Mouse (Mus musculus): ENCODE data around the gene Cib2. TPM values are rescaled to one million over a fixed set of nuclear protein-coding genes. Genes with fewer than 3 reads are reported as not detected.

Gene Cib2
- polyA plus RNA-seq, 1 experiment: 3.0 TPM

- no peak overlapping the region for H3K4me3 ChIP-seq (ENCODE audit: extremely low read depth, insufficient read depth, insufficient read length)
- no peaks in the 10 kb centered on the region for H3K4me1 ChIP-seq (ENCODE audit: control insufficient read depth, insufficient read depth, insufficient read length)
- no peak overlapping the region for H3K27ac ChIP-seq (ENCODE audit: insufficient read depth, low read length)
- WGBS: 27% methylated on average over 4 of the region's 4 CpGs
- no peak for TF ChIP-seq CTCF (IDR thresholded peaks at IDR 0.05; ENCODE audit: extremely low read depth, insufficient read depth, insufficient read length, insufficient replicate concordance)
- no peak for TF ChIP-seq POLR2A (IDR thresholded peaks at IDR 0.05; ENCODE audit: low read depth, low read length)
- H3K27me3 ChIP-seq (ENCODE audit: control insufficient read depth, insufficient read depth, low read length): no peaks in the 10 kb centered on the region
- no peak for DNase-seq (ENCODE audit: low read depth in 1 of 2, low spot score in 2 of 2)
- H3K36me3 ChIP-seq (ENCODE audit: control insufficient read depth, insufficient read depth, low read length): no peaks in the 10 kb centered on the region
Measured at GRCm38 (mm10) chr9:54566958-54567357, 6.9 kb upstream of the Cib2 start.

- no peak for DNase-seq (ENCODE audit: low read depth in 1 of 2, low spot score in 2 of 2)
- 92% methylated on average over 8 of the region's 8 CpGs for WGBS
- Histone ChIP-seq H3K4me3 (ENCODE audit: extremely low read depth, insufficient read depth, insufficient read length) (no peak overlapping the region), H3K36me3 (ENCODE audit: control insufficient read depth, insufficient read depth, low read length) (no peaks in the 10 kb centered on the region), H3K4me1 (ENCODE audit: control insufficient read depth, insufficient read depth, insufficient read length) (peaks cover 3% of the 10 kb centered on the region; the same call in 1 of the 2 replicates), H3K27me3 (ENCODE audit: control insufficient read depth, insufficient read depth, low read length) (peaks cover 4% of the 10 kb centered on the region; the same call in 1 of the 2 replicates), H3K27ac (ENCODE audit: insufficient read depth, low read length) (no peak overlapping the region)
- TF ChIP-seq POLR2A (IDR thresholded peaks at IDR 0.05; ENCODE audit: low read depth, low read length) (no peak), CTCF (IDR thresholded peaks at IDR 0.05; ENCODE audit: extremely low read depth, insufficient read depth, insufficient read length, insufficient replicate concordance) (no peak)
Measured at GRCm38 (mm10) chr9:54560831-54561601, 998 bp upstream of the Cib2 start.

GRCm38 (mm10) chr9:54558731-54559130, 1.3 kb downstream of the Cib2 start:
- Histone ChIP-seq H3K27me3 (ENCODE audit: control insufficient read depth, insufficient read depth, low read length) (peaks cover 4% of the 10 kb centered on the region; the same call in 1 of the 2 replicates), H3K4me3 (ENCODE audit: extremely low read depth, insufficient read depth, insufficient read length) (no peak overlapping the region), H3K27ac (ENCODE audit: insufficient read depth, low read length) (no peak overlapping the region), H3K4me1 (ENCODE audit: control insufficient read depth, insufficient read depth, insufficient read length) (peaks cover 6% of the 10 kb centered on the region; the same call in 1 of the 2 replicates), H3K36me3 (ENCODE audit: control insufficient read depth, insufficient read depth, low read length) (no peaks in the 10 kb centered on the region)
- no peak for TF ChIP-seq POLR2A (IDR thresholded peaks at IDR 0.05; ENCODE audit: low read depth, low read length)
- TF ChIP-seq CTCF (IDR thresholded peaks at IDR 0.05; ENCODE audit: extremely low read depth, insufficient read depth, insufficient read length, insufficient replicate concordance): no peak
- no peak for DNase-seq (ENCODE audit: low read depth in 1 of 2, low spot score in 2 of 2)
- 86% methylated on average over 8 of the region's 8 CpGs for WGBS

GRCm38 (mm10) chr9:54555044-54555443, 5.0 kb downstream of the Cib2 start:
- H3K4me1 ChIP-seq (ENCODE audit: control insufficient read depth, insufficient read depth, insufficient read length): peaks cover 6% of the 10 kb centered on the region; the same call in 1 of the 2 replicates
- WGBS: 63% methylated on average over 2 of the region's 2 CpGs
- no peak overlapping the region for H3K4me3 ChIP-seq (ENCODE audit: extremely low read depth, insufficient read depth, insufficient read length)
- H3K27ac ChIP-seq (ENCODE audit: insufficient read depth, low read length): 0 out of 2 replicates have a peak overlapping the region, but pooled peaks have one; percentile 9
- peaks cover 4% of the 10 kb centered on the region; the same call in 1 of the 2 replicates for H3K27me3 ChIP-seq (ENCODE audit: control insufficient read depth, insufficient read depth, low read length)
- TF ChIP-seq POLR2A (IDR thresholded peaks at IDR 0.05; ENCODE audit: low read depth, low read length): no peak
- DNase-seq (ENCODE audit: low read depth in 1 of 2, low spot score in 2 of 2): peak; percentile 7 to 11
- H3K36me3 ChIP-seq (ENCODE audit: control insufficient read depth, insufficient read depth, low read length): no peaks in the 10 kb centered on the region

- Histone ChIP-seq H3K27me3 (ENCODE audit: control insufficient read depth, insufficient read depth, low read length) (no peaks in the 10 kb centered on the region), H3K4me3 (ENCODE audit: extremely low read depth, insufficient read depth, insufficient read length) (no peak overlapping the region), H3K27ac (ENCODE audit: insufficient read depth, low read length) (no peak overlapping the region), H3K36me3 (ENCODE audit: control insufficient read depth, insufficient read depth, low read length) (no peaks in the 10 kb centered on the region), H3K4me1 (ENCODE audit: control insufficient read depth, insufficient read depth, insufficient read length) (peaks cover 3% of the 10 kb centered on the region; the same call in 1 of the 2 replicates)
- WGBS: 43% methylated on average over 5 of the region's 5 CpGs
- DNase-seq (ENCODE audit: low read depth in 1 of 2, low spot score in 2 of 2): peak; percentile 4 to 15
- TF ChIP-seq CTCF (IDR thresholded peaks at IDR 0.05; ENCODE audit: extremely low read depth, insufficient read depth, insufficient read length, insufficient replicate concordance) (no peak), POLR2A (IDR thresholded peaks at IDR 0.05; ENCODE audit: low read depth, low read length) (no peak)
Measured at GRCm38 (mm10) chr9:54552409-54552808, 7.6 kb downstream of the Cib2 start.

- TF ChIP-seq CTCF (IDR thresholded peaks at IDR 0.05; ENCODE audit: extremely low read depth, insufficient read depth, insufficient read length, insufficient replicate concordance): no peak
- no peak for TF ChIP-seq POLR2A (IDR thresholded peaks at IDR 0.05; ENCODE audit: low read depth, low read length)
- no peak overlapping the region for H3K4me3 ChIP-seq (ENCODE audit: extremely low read depth, insufficient read depth, insufficient read length)
- H3K27me3 ChIP-seq (ENCODE audit: control insufficient read depth, insufficient read depth, low read length): no peaks in the 10 kb centered on the region
- DNase-seq (ENCODE audit: low read depth in 1 of 2, low spot score in 2 of 2): no peak
- H3K4me1 ChIP-seq (ENCODE audit: control insufficient read depth, insufficient read depth, insufficient read length): no peaks in the 10 kb centered on the region
- H3K36me3 ChIP-seq (ENCODE audit: control insufficient read depth, insufficient read depth, low read length): no peaks in the 10 kb centered on the region
- no peak overlapping the region for H3K27ac ChIP-seq (ENCODE audit: insufficient read depth, low read length)
- WGBS: 92% methylated on average over 6 of the region's 6 CpGs
Measured at GRCm38 (mm10) chr9:54549433-54549832, 10.6 kb downstream of the Cib2 start.

- peak; percentile 72; the same call in 1 of the 2 replicates for TF ChIP-seq CTCF (IDR thresholded peaks at IDR 0.05; ENCODE audit: extremely low read depth, insufficient read depth, insufficient read length, insufficient replicate concordance)
- TF ChIP-seq POLR2A (IDR thresholded peaks at IDR 0.05; ENCODE audit: low read depth, low read length): no peak
- WGBS: 14% methylated on average over 5 of the region's 5 CpGs
- peak in 1 of 2 experiments; percentile 44 for DNase-seq (ENCODE audit: low read depth in 1 of 2, low spot score in 2 of 2)
- no peaks in the 10 kb centered on the region for H3K4me1 ChIP-seq (ENCODE audit: control insufficient read depth, insufficient read depth, insufficient read length)
- no peak overlapping the region for H3K27ac ChIP-seq (ENCODE audit: insufficient read depth, low read length)
- H3K4me3 ChIP-seq (ENCODE audit: extremely low read depth, insufficient read depth, insufficient read length): no peak overlapping the region
- H3K36me3 ChIP-seq (ENCODE audit: control insufficient read depth, insufficient read depth, low read length): no peaks in the 10 kb centered on the region
- H3K27me3 ChIP-seq (ENCODE audit: control insufficient read depth, insufficient read depth, low read length): no peaks in the 10 kb centered on the region
Measured at GRCm38 (mm10) chr9:54547536-54547935, 12.5 kb downstream of the Cib2 start.

All from spleen, adult 2 months (tissue).